Mouse (Mus musculus) spleen, adult 2 months (tissue): Measurements from ENCODE around the gene Prss50.

Experiments used
- CTCF ChIP-seq: fragments of 200-500 bp; IDR thresholded peaks from 2 replicates; pipeline ENCODE4 v1.5.1; 2011; ENCODE audit warnings: mild to moderate bottlenecking, inconsistent platforms; ENCODE audit not compliant: insufficient read depth, insufficient read length, insufficient replicate concordance; ENCODE audit errors: extremely low read depth
- POLR2A ChIP-seq: fragments of 200-500 bp; IDR thresholded peaks from 2 replicates; pipeline ENCODE4 v1.6.1; 2011; ENCODE audit warnings: low read depth, low read length, inconsistent platforms

DNA sequence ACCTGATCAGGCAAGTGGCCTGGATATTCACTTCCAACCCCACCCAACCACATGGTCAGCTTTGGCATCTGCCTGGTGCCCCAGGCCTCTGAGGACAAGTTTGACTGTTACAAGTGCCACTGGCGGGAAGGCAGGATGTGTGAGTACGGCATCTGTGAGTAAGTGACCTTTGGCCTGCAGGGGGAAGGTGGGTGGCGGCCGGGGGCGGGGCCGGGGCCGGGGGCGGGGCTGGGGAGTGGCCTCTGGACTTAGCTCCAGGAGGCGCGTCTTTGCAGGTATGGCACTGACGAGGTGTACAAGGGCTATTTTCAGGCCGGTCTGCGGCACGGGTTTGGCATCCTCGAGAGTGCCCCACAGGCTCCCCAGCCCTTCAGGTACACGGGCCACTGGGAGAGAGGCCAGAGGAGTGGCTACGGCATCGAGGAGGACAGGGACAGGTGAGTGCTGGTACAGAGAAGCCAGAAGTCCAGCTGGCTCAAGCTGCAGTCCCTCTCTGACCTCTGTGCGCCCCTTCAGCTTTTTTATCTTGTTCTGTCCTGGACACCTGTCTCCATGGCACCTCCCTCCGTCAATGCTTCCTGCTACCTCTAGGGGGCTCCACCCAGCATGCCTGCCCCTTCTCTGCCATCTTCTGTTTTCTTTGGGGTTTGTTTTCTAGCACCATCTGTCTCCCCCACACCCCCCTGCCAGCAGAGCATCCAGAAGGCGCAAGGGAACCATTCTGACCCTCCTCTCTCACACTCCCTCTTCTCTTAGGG is 32.4 kb downstream of the Prss50 start:
- TF ChIP-seq POLR2A = no peak
- no peak for TF ChIP-seq CTCF
